Mouse (Mus musculus): ENCODE data around the gene Palm3. TPM values are rescaled to one million over a fixed set of nuclear protein-coding genes. Genes with fewer than 3 reads are reported as not detected.

Gene Palm3
- polyA plus RNA-seq, 1 experiment from 2014 or later, result 0.30 TPM

- no peak overlapping the region for H3K4me3 ChIP-seq (ENCODE audit: low read depth, low read length)
- H3K27me3 ChIP-seq (replicated peaks; ENCODE audit: control insufficient read depth, insufficient read depth, low read length), result peaks cover 33% of the 10 kb centered on the region
- WGBS, result 29% methylated on average over 7 of the region's 7 CpGs
- no peak for ATAC-seq
- H3K9ac ChIP-seq (ENCODE audit: low read depth, low read length), result no peak overlapping the region
- no peaks in the 10 kb centered on the region for H3K36me3 ChIP-seq (ENCODE audit: control insufficient read depth, insufficient read depth)
- H3K9me3 ChIP-seq (ENCODE audit: control insufficient read depth), result no peaks in the 10 kb centered on the region
- H3K4me1 ChIP-seq (replicated peaks; ENCODE audit: control insufficient read depth, insufficient read depth, low read length), result peaks cover 13% of the 10 kb centered on the region
- H3K27ac ChIP-seq (ENCODE audit: low read depth, low read length), result no peak overlapping the region
- TF ChIP-seq CTCF (IDR thresholded peaks at IDR 0.05; ENCODE audit: low read depth), result peak; percentile 65
- H3K4me2 ChIP-seq (replicated peaks; ENCODE audit: low read depth), result no peak overlapping the region
Measured at GRCm38 (mm10) chr8:84008362-84008761, 12.9 kb upstream of the Palm3 start.

GRCm38 (mm10) chr8:84009876-84010275 lies 11.4 kb upstream of the Palm3 start:
- TF ChIP-seq CTCF (IDR thresholded peaks at IDR 0.05; ENCODE audit: low read depth), result peak; percentile 98
- H3K36me3 ChIP-seq (ENCODE audit: control insufficient read depth, insufficient read depth), result no peaks in the 10 kb centered on the region
- H3K27me3 ChIP-seq (replicated peaks; ENCODE audit: control insufficient read depth, insufficient read depth, low read length), result peaks cover 36% of the 10 kb centered on the region
- no peaks in the 10 kb centered on the region for H3K9me3 ChIP-seq (ENCODE audit: control insufficient read depth)
- under 1% methylated on average over 11 of the region's 11 CpGs for WGBS
- no peak overlapping the region for H3K27ac ChIP-seq (ENCODE audit: low read depth, low read length)
- H3K4me3 ChIP-seq (ENCODE audit: low read depth, low read length), result peak overlapping the region; percentile 52; the same call in 1 of the 2 replicates
- H3K4me1 ChIP-seq (replicated peaks; ENCODE audit: control insufficient read depth, insufficient read depth, low read length), result peaks cover 10% of the 10 kb centered on the region
- no peak overlapping the region for H3K9ac ChIP-seq (ENCODE audit: low read depth, low read length)
- H3K4me2 ChIP-seq (replicated peaks; ENCODE audit: low read depth), result peak overlapping the region; percentile 91; the same call in 1 of the 2 replicates
- ATAC-seq, result no peak

- under 1% methylated on average over 76 of the region's 83 CpGs for WGBS
- H3K9ac ChIP-seq (ENCODE audit: low read depth, low read length), result peak overlapping the region; percentile 17; the same call in 1 of the 2 replicates
Measured at GRCm38 (mm10) chr8:84010625-84011611, 10.4 kb upstream of the Palm3 start.

GRCm38 (mm10) chr8:84011705-84012498 lies 9.4 kb upstream of the Palm3 start, which contains the start of gene 2210011C24Rik:
TSS of gene 2210011C24Rik (minus strand) at chr8:84012171.
- TF ChIP-seq CTCF (IDR thresholded peaks at IDR 0.05; ENCODE audit: low read depth), result peak; percentile 11; the same call in 1 of the 2 replicates
- H3K9me3 ChIP-seq (ENCODE audit: control insufficient read depth), result no peaks in the 10 kb centered on the region
- peaks cover 10% of the 10 kb centered on the region for H3K4me1 ChIP-seq (replicated peaks; ENCODE audit: control insufficient read depth, insufficient read depth, low read length)
- H3K4me3 ChIP-seq (ENCODE audit: low read depth, low read length), result peak within 1 kb of the TSS; percentile 52
- ATAC-seq, result peak; percentile 66
- peak within 1 kb of the TSS; percentile 17; the same call in 1 of the 2 replicates for H3K9ac ChIP-seq (ENCODE audit: low read depth, low read length)
- no peaks in the 10 kb centered on the region for H3K36me3 ChIP-seq (ENCODE audit: control insufficient read depth, insufficient read depth)
- no peak within 1 kb of the TSS for H3K27ac ChIP-seq (ENCODE audit: low read depth, low read length)
- peaks cover 36% of the 10 kb centered on the region for H3K27me3 ChIP-seq (replicated peaks; ENCODE audit: control insufficient read depth, insufficient read depth, low read length)
- H3K4me2 ChIP-seq (replicated peaks; ENCODE audit: low read depth), result peak within 1 kb of the TSS; percentile 91
- WGBS, result 2% methylated on average over 45 of the region's 45 CpGs

More at GRCm38 (mm10) chr8:84010625-84011611, 10.4 kb upstream of the Palm3 start:
- ATAC-seq, result peak; percentile 59
- Histone ChIP-seq H3K9me3 (ENCODE audit: control insufficient read depth) (no peaks in the 10 kb centered on the region), H3K4me3 (ENCODE audit: low read depth, low read length) (peak overlapping the region; percentile 52), H3K4me2 (replicated peaks; ENCODE audit: low read depth) (peak overlapping the region; percentile 91), H3K27me3 (replicated peaks; ENCODE audit: control insufficient read depth, insufficient read depth, low read length) (peaks cover 36% of the 10 kb centered on the region), H3K36me3 (ENCODE audit: control insufficient read depth, insufficient read depth) (no peaks in the 10 kb centered on the region), H3K4me1 (replicated peaks; ENCODE audit: control insufficient read depth, insufficient read depth, low read length) (peaks cover 10% of the 10 kb centered on the region), H3K27ac (ENCODE audit: low read depth, low read length) (no peak overlapping the region)
- TF ChIP-seq CTCF (IDR thresholded peaks at IDR 0.05; ENCODE audit: low read depth), result peak; percentile 86

GRCm38 (mm10) chr8:84012499-84013165 lies 8.6 kb upstream of the Palm3 start:
- Histone ChIP-seq H3K4me1 (replicated peaks; ENCODE audit: control insufficient read depth, insufficient read depth, low read length) (peaks cover 10% of the 10 kb centered on the region), H3K36me3 (ENCODE audit: control insufficient read depth, insufficient read depth) (no peaks in the 10 kb centered on the region), H3K27ac (ENCODE audit: low read depth, low read length) (no peak overlapping the region), H3K9me3 (ENCODE audit: control insufficient read depth) (no peaks in the 10 kb centered on the region), H3K27me3 (replicated peaks; ENCODE audit: control insufficient read depth, insufficient read depth, low read length) (peaks cover 36% of the 10 kb centered on the region), H3K4me2 (replicated peaks; ENCODE audit: low read depth) (peak overlapping the region; percentile 91), H3K4me3 (ENCODE audit: low read depth, low read length) (peak overlapping the region; percentile 52), H3K9ac (ENCODE audit: low read depth, low read length) (no peak overlapping the region; the same call in 1 of the 2 replicates)
- ATAC-seq, result peak; percentile 6; the same call in 1 of the 2 replicates
- no peak for TF ChIP-seq CTCF (IDR thresholded peaks at IDR 0.05; ENCODE audit: low read depth)
- 23% methylated on average over 35 of the region's 35 CpGs for WGBS
